ENCODE assay signal across 15 mouse cellular contexts in genomic region chr7:121902757-121903411, GRCm38 (mm10). TPM values are rescaled to one million over a fixed set of nuclear protein-coding genes. Genes with fewer than 3 reads are reported as not detected.
DNase-seq lines count a peak whose midpoint lies in the region; ATAC-seq and TF ChIP-seq lines count a peak whose summit lies in the region.
"Had no signal": no experiment of that assay in that cellular context is flagged by ENCODE, and none has a peak within 500 bp of the region (broad histone marks: within the 10 kb centered on the region; RNA-seq: fewer than 3 reads in every experiment).

No protein-coding gene starts in this region.

- no peak for TF ChIP-seq EP300 in liver, postnatal 0 days (IDR thresholded peaks at IDR 0.05; ENCODE audit: low read depth)

- H3K4me2 ChIP-seq in heart, embryonic 16.5 days (ENCODE audit: low read depth, low read length), result no peak overlapping the region
- H3K4me2 ChIP-seq in liver, postnatal 0 days (ENCODE audit: low read depth, low read length), result no peak overlapping the region
- no peak overlapping the region for H3K4me2 ChIP-seq in forebrain, embryonic 15.5 days (replicated peaks)
- H3K4me2 ChIP-seq: limb, embryonic 13.5 days; midbrain, embryonic 12.5 days had no signal

- intact Hi-C loops in heart, postnatal 10 days (cut with DNase I), result no loop called here

- in situ Hi-C loops in Patski (cut with MboI; ENCODE audit: low pct_unique_long_range_greater_than_20kb), result no loop called here

- H3K9ac ChIP-seq in heart, embryonic 16.5 days (ENCODE audit: low read length), result no peak overlapping the region; the same call in 1 of the 2 replicates
- no peak overlapping the region for H3K9ac ChIP-seq in liver, postnatal 0 days (replicated peaks)
- H3K9ac ChIP-seq in forebrain, embryonic 15.5 days (replicated peaks), result no peak overlapping the region
- H3K9ac ChIP-seq: limb, embryonic 13.5 days; midbrain, embryonic 12.5 days had no signal

- WGBS in heart, embryonic 16.5 days, result 29% methylated on average over 8 of the region's 8 CpGs
- 60% methylated on average over 8 of the region's 8 CpGs for WGBS in liver, postnatal 0 days (ENCODE audit: insufficient replicate concordance)
- 78% methylated on average over 8 of the region's 8 CpGs for WGBS in forebrain, embryonic 15.5 days

- H3K4me3 ChIP-seq in heart, embryonic 16.5 days (ENCODE audit: low read length), result no peak overlapping the region
- no peak overlapping the region for H3K4me3 ChIP-seq in liver, postnatal 0 days (ENCODE audit: low read depth, low read length)
- no peak overlapping the region for H3K4me3 ChIP-seq in forebrain, embryonic 15.5 days
- H3K4me3 ChIP-seq: limb, embryonic 13.5 days; midbrain, embryonic 12.5 days had no signal

- DNase-seq in heart, adult 9 months (ENCODE audit: low spot score in 2 of 2), result no peak
- DNase-seq in liver (peak; percentile 14), Patski (ENCODE audit: low read depth, low spot score) (peak; percentile 35)
- DNase-seq in liver, postnatal 0 days, result no peak
- peak; percentile 19 to 29 for DNase-seq in heart, postnatal 10 days
- DNase-seq: kidney, postnatal 4 days; layer of hippocampus, postnatal 36 days; lung, postnatal 4 days; thymus, postnatal 4 days had no signal

- H3K36me3 ChIP-seq in heart, embryonic 16.5 days (ENCODE audit: control insufficient read depth, insufficient read depth), result no peaks in the 10 kb centered on the region
- no peaks in the 10 kb centered on the region for H3K36me3 ChIP-seq in liver, postnatal 0 days (replicated peaks; ENCODE audit: insufficient read depth, low read length)
- H3K36me3 ChIP-seq in forebrain, embryonic 15.5 days, result no peaks in the 10 kb centered on the region
- H3K36me3 ChIP-seq: limb, embryonic 13.5 days; midbrain, embryonic 12.5 days had no signal

- TF ChIP-seq CTCF in liver, postnatal 0 days (IDR thresholded peaks at IDR 0.05; ENCODE audit: low read depth), result no peak
- TF ChIP-seq CTCF in Patski (IDR thresholded peaks at IDR 0.05), result no peak

- no peaks in the 10 kb centered on the region for H3K9me3 ChIP-seq in heart, embryonic 16.5 days (replicated peaks; ENCODE audit: control insufficient read depth, low read length)
- no peaks in the 10 kb centered on the region for H3K9me3 ChIP-seq in liver, postnatal 0 days (ENCODE audit: low read length)
- H3K9me3 ChIP-seq in forebrain, embryonic 15.5 days, result no peaks in the 10 kb centered on the region
- H3K9me3 ChIP-seq: limb, embryonic 13.5 days; midbrain, embryonic 12.5 days had no signal

- peak overlapping the region; percentile 65 for H3K27ac ChIP-seq in heart, embryonic 16.5 days (ENCODE audit: low read length)
- no peak overlapping the region for H3K27ac ChIP-seq in liver, postnatal 0 days (ENCODE audit: low read depth)
- H3K27ac ChIP-seq in forebrain, embryonic 15.5 days (replicated peaks), result no peak overlapping the region
- H3K27ac ChIP-seq: limb, embryonic 13.5 days; midbrain, embryonic 12.5 days had no signal

- CTCF ChIA-PET in Patski (lab: Charles Lee), result no interaction called here

- peak; percentile 73 for ATAC-seq in heart, embryonic 16.5 days (replicated peaks; ENCODE audit: extremely low read depth, insufficient read depth, low FRiP score)
- no peak for ATAC-seq in liver, postnatal 0 days
- peak; percentile 37 for ATAC-seq in Patski
- no peak for ATAC-seq in forebrain, embryonic 15.5 days (replicated peaks)
- ATAC-seq: inflammation-experienced regulatory T-cells, adult 6 months had no signal

- peaks cover 5% of the 10 kb centered on the region for H3K27me3 ChIP-seq in heart, embryonic 16.5 days (ENCODE audit: control insufficient read depth, insufficient read depth, low read length)
- peaks cover 4% of the 10 kb centered on the region; the same call in 1 of the 2 replicates for H3K27me3 ChIP-seq in liver, postnatal 0 days (ENCODE audit: insufficient read depth, low read length)
- H3K27me3 ChIP-seq in Patski, result no peaks in the 10 kb centered on the region
- H3K27me3 ChIP-seq in forebrain, embryonic 15.5 days, result no peaks in the 10 kb centered on the region
- H3K27me3 ChIP-seq: limb, embryonic 13.5 days had no signal

- H3K4me1 ChIP-seq in heart, embryonic 16.5 days (ENCODE audit: control insufficient read depth, insufficient read depth, low read length), result peaks cover 14% of the 10 kb centered on the region
- peaks cover 3% of the 10 kb centered on the region; the same call in 1 of the 2 replicates for H3K4me1 ChIP-seq in liver, postnatal 0 days (ENCODE audit: insufficient read depth)
- H3K4me1 ChIP-seq in forebrain, embryonic 15.5 days, result peaks cover 9% of the 10 kb centered on the region; the same call in 1 of the 2 replicates

- POLR2A ChIA-PET in Patski (lab: Charles Lee), result no interaction called here

RNA-seq across cellular contexts. Expression of gene Scnn1b, which starts 38.0 kb away (rescaled TPM):
- polyA plus RNA-seq in heart, embryonic 16.5 days (2015; fragmentation: Nextera tagmentation; extraction: Ambion mirVana), result 0.49 and 0.70 TPM in 2 replicates
- polyA plus RNA-seq in liver, postnatal 0 days (2015; fragmentation: Nextera tagmentation; extraction: Ambion mirVana), result 0.07 and 0.09 TPM in 2 replicates
- 0.03 TPM for polyA plus RNA-seq in Patski (2021)
- total RNA-seq in heart, postnatal 10 days (2021), result not detected
- 0.06 and 0.08 TPM in 2 replicates for polyA plus RNA-seq in forebrain, embryonic 15.5 days (2015; fragmentation: Nextera tagmentation; extraction: Ambion mirVana)
- total RNA-seq: gastrocnemius, postnatal 4 days had no signal
- polyA plus RNA-seq: midbrain, embryonic 12.5 days had no signal

Comparison
In these comparisons a context has a peak if more than half of its experiments do, and no peak if none do; other contexts are left out.
1. DNase-seq: peak in liver (single experiment), Patski (single experiment) and heart, postnatal 10 days (2 of 2); none in heart, adult 9 months (0 of 2) and liver, postnatal 0 days (single experiment).
2. ATAC-seq: peak in heart, embryonic 16.5 days (single experiment) and Patski (single experiment); none in liver, postnatal 0 days (single experiment) and forebrain, embryonic 15.5 days (single experiment).